Mouse (Mus musculus) heart, postnatal 0 days (tissue): Measurements from ENCODE around the gene Gjc1.

Experiments
- CTCF ChIP-seq: IDR thresholded peaks from 2 replicates; pipeline ENCODE4 v1.5.1; 2016; ENCODE audit warnings: antibody characterized with exemption, control low read depth, low read depth
- EP300 ChIP-seq: IDR thresholded peaks from 2 replicates; pipeline ENCODE4 v1.6.1; 2016; ENCODE audit warnings: antibody characterized with exemption, low read depth

DNA sequence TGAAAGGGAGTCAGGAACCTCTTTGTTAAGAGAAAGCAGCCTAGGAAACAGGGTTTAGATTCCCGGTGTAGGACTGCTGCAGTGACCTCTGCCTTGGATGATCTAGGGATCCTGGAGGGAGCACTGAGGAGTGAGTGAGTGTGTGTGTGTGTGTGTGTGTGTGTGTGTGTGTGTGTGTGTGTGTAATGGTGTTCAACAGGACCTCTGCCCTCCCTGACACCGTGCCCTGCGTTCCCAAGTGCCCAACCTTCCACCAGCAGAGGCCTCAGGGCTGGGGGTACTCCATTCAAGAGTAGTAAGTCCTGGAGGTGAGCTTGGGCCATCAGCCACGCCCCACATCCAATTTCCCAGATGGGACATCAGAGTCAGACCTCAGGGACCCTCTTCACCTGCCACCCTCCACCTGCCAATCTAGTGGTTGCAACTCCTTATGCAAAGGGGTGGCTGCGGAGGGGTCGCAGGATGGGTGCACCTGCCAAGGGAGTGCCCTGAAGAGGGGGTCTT, 58.6 kb downstream of the Gjc1 start:
- no peak for TF ChIP-seq CTCF
- no peak for TF ChIP-seq EP300
